Mouse (Mus musculus): Measurements from ENCODE around the gene Mbd5.

The Mbd5 gene

DNA sequence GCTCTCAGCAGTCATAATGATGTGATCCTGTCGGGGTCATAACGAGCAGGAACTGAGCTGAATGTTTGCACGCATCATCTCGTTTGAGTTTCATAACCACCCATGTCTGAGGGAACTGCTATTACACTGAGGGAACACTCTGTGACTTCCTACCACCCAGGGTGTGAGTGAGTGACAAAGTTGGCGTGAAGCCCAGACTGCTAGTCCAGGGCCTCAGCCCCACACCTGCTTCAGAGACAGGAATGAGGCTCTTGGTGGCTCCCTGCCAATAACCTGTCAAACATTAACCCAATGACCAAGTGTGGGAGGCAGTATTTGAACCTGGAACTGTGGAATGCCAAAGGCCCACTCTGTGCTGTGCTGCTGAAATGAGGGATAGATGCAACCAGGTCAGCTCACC is 400.5 kb downstream of the Mbd5 start:
- no peak for DNase-seq (ENCODE audit: low spot score)

DNA sequence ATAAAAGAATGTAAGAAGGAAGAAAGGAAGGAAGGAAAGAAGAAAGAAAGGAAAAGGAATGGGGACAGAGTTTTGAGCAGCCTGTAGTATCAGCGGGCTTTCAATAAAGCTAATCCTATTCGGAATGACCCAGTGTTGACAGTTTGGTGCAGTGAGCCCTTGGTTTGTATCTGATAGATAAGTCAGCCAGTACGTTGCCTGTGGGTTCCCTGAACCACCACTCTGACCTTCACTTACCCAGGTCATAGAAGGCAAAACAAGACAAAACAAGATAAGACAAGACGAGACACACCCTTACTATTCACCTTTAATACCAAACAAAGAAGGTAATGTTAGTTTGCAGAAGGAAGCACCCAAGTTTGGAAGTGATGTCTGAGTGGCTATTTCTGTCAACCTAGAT is 401.5 kb downstream of the Mbd5 start:
- no peak for DNase-seq (ENCODE audit: low spot score)

DNA sequence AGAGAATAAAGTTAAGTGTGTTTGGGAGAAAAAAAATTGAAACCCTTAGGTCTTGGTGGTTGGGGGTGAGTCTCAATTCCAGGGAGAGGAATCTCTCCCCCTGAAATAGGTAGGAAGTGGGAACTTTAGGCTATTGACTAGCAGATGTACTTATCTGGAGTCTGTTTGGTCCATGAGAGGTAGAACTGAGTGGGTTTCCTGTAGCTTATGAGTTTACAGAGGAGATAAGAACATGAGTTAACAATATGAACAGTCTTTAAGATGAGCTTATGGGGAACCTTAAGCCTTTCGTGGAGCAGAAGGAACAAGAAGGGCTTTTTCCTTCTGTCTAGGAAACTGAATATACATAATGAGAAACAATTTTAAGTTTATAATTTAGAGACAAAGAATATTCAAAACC is 404.8 kb downstream of the Mbd5 start:
- DNase-seq (ENCODE audit: low spot score): no peak

DNA sequence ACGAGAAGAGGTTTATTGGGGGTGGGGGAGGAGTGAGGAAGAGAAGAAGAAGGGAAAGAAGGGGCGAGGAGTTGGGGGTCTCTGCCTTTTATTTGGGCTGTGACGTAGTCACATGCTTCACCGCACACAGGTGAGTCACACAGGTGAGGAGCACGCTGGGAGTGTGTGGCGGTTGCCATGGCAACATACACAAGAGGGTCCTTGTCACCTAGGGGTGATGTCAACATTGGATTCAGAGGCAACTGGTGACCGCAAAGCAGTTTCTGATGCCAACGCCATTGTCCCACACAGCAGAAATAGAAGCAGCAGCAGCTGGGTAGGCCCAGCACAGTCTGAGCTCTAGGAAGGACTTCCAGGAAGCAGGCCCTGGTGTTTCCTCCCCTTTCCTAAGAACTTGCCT is 406.6 kb downstream of the Mbd5 start:
- DNase-seq (ENCODE audit: low spot score): no peak

DNA sequence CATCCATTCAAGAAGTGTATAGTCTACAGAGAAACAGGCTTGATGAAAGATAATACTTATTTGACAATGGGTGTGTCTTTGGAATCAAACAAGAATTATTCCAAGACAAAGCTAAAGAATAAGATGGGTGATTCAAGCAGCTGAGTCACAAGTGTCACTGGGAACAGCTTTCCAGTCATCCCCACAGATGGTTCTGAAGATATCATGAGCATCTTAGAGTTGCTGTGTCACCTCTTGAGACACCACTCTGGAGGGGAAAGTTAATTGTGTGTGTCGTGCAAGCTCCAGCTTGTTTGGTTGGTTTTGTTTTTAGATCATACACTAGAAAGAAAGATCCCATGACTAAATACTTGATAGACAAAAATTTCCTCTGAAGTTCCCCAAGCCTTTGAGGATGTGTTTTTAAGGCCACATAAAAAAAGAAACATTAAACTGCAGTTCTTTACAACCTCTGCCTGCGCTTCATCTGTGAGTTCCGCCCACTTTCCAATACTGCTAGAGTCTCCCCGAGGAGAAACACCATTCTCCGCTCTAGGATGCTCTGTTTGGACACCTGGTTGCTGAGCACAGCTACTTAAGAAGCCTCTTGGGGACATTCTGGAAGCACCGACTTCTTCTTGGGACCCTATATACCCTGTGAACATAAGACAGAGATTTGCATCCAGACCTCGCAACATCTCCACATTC is 409.0 kb downstream of the Mbd5 start:
- no peak for DNase-seq (ENCODE audit: low spot score)

DNA sequence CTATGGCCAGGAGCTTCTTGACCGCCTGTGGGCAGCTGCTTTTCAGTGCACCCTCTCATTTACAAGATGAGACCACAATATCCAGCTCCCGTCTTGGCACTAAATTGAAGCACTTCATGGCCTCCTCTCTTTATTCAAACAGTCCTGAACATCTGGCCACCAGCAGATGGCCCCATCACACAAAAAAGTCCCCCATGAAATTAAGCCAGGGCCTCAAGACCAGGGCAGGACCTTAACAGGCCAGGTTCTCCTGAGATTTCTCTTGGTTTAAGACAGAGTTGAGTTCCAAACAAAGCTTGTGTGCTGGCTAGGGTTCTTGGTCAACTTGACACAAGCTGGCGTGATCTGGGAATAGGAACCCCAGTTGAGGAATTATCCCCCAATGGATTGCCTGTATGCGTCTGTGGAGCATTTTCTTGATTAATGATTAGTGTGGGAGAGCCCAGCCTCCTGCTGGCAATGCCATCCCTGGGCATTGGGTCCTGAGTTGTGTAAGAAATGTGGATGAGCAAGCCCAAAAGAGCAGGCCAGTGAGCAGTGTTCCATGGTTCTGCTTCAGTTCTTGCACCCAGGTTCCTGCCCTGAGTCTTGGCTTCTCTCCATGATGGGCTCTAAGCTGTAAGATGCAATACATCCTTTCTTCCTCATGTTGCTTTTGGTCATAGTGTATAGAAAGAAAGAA is 409.7 kb downstream of the Mbd5 start:
- DNase-seq (ENCODE audit: low spot score): peak; percentile 38

DNA sequence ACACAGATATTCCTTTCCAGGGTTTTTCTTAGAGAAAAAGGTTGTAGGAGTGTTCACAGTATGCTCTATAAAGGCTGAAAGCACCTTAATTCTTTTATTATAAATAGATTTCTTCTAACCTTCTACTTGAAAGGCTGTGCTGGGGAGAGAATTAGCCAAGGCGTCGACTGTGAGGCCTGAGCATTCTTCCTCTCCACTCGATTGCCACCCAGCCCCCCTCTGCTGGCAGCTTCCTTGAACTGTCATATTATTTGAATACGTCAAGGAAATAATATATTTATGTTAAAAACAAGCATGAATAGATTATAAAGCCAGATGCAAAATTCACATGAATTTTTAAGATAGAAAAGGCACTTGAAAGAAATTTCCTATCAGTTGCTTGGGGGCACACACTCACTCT is 410.4 kb downstream of the Mbd5 start:
- DNase-seq (ENCODE audit: low spot score): no peak

DNA sequence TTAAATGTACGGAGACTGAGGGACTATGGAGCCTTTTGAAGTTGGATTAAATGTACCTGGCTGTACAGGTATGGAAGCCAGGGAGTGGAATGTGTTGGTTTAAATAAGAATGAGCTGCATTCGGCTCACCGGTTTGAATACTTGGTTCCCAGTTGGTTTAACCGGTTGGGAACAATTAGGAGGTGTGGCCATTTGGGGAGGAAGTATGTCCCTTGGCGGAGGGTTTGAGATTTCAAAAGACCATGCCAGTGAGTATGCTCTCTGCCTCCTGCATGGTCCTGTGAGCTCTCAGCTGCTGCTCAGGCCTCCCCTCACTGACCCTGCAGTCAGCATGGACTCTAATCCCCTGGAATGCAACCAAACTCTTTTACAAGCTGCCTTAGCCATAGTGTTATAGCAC is 415.2 kb downstream of the Mbd5 start:
- no peak for DNase-seq (ENCODE audit: low spot score)

DNA sequence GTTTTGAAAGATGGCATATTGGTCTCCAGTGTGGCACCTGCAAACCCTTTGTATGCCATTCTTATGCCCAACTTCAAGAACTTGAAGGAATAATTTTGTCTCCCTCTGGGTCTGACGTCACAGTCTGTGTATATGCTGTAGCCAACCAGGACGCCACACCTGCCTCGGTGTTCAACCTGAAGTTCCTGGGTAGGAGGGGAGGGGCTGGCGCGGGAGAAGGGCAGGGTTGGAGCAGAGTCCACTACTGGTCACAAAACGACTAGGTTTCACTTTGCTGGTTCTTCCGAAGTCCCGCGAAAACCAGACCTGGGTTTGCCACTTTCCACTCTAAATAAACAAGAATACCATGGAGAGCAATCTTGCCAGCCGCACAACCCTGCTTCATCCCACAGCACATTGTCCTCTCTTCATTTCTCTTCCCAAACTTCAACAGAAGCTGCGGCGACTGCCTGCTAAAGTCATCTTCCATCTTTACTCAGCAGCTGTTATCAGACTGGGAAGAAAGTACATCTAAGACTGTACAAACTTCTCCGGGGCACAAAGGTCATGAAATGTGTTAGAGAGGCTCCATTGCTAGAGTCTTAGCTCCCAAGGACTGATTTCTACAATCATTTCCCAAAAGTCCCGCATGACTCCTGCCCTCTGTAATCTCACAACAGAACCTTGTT is 417.7 kb downstream of the Mbd5 start:
- no peak for DNase-seq (ENCODE audit: low spot score)

DNA sequence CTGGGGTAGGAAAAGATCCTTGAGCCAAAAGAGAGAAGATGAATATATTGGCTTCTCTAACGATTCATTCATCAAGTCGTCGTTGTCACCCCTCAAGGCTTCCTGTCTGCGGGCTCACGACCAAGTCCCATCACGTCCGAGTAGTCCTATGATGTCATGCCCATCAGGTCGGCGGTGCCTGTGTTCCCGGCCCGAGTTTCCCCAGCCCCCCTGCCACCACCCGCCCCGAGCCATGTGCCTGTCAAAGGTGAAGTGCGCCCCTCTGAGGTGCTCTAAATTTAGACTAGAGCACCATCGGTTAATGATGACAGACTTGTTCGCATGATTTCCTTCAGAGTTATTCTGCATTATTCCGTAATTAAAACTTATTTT is 418.2 kb downstream of the Mbd5 start:
- no peak for DNase-seq (ENCODE audit: low spot score)

DNA sequence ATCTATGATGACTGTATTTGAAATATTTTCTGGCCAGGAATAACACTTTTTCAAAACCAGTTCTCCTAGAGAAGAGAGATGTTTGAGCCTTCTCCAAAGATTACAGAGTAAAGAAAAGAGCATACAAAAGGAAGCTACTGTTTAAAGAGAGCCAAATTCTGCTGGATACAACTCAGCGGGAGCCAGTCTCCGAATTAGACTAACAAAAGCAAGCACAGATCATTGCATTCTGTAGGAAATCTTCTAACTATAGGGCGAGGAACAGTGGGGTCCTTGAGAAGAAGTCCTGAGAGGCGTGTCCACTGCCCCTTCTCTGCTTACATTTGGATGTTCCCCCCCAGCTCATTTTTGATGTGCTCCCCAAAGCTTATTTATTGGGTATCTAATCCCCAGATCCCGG is 422.3 kb downstream of the Mbd5 start:
- DNase-seq (ENCODE audit: low spot score): no peak

DNA sequence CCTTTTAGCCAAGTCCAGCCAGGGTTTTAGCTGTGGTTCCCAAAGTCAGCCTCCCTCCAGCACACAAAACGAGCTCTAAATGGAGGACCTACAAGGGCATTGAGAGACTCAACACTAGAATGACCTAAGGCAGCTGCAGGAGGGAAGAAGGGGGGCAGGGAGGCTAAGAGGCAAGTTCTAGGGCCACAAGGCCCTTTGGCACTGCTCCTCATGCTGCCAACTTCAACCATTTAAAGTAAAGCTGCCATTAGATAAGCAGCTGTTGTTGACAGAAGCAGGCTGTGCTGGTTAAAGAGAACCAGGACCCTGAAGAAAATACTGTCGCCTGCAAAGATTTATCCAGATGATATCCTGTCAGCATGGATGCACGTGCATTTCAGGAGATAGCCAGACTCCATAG is 423.3 kb downstream of the Mbd5 start:
- no peak for DNase-seq (ENCODE audit: low spot score)

Data from layer of hippocampus, adult 11-12 months (tissue).